Mouse (Mus musculus) myocyte (in vitro differentiated cells): ENCODE measurements around the gene Inka2. TPM values are rescaled to one million over a fixed set of nuclear protein-coding genes. Genes with fewer than 3 reads are reported as not detected.

Experiments used
- H3K27me3 ChIP-seq: one replicate; pipeline ENCODE4 v1.6.1; 2011; ENCODE audit not compliant: control insufficient read depth, insufficient read depth, insufficient read length
- H3K36me3 ChIP-seq: one replicate; pipeline ENCODE4 v1.6.1; 2011; ENCODE audit not compliant: control insufficient read depth, insufficient read depth
- H3K4me2 ChIP-seq: one replicate; pipeline ENCODE4 v1.6.1; 2011; ENCODE audit warnings: low read depth, control low read depth
- H3K4me3 ChIP-seq: one replicate; pipeline ENCODE4 v1.5.1; 2011; ENCODE audit warnings: mild to moderate bottlenecking, control low read depth, moderate library complexity
- H3K79me2 ChIP-seq: one replicate; pipeline ENCODE4 v1.6.1; 2011; ENCODE audit not compliant: control insufficient read depth, insufficient read depth
- H3ac ChIP-seq: one replicate; pipeline ENCODE4 v1.6.1; 2011; ENCODE audit not compliant: control insufficient read depth, insufficient read length
- CEBPB ChIP-seq: IDR thresholded peaks from 2 replicates; pipeline ENCODE4 v1.6.1; 2011; ENCODE audit warnings: mild to moderate bottlenecking, moderate library complexity; ENCODE audit not compliant: poor library complexity, insufficient read depth, severe bottlenecking
- E2F4 ChIP-seq: IDR thresholded peaks from one replicate; pipeline ENCODE4 v1.6.1; 2011; ENCODE audit warnings: mild to moderate bottlenecking, control low read depth, moderate library complexity; ENCODE audit not compliant: insufficient read depth
- MAX ChIP-seq: IDR thresholded peaks from one replicate; pipeline ENCODE4 v1.6.1; 2011; ENCODE audit warnings: low read depth, mild to moderate bottlenecking, control low read depth
- MYOD1 ChIP-seq, 3 experiments: IDR thresholded peaks; one replicate each; pipeline ENCODE4 v1.6.1; 2011; ENCODE audit warnings: control low read depth in 2 of 3, low read depth in 2 of 3, mild to moderate bottlenecking in 2 of 3, moderate library complexity in 1 of 3; ENCODE audit not compliant: insufficient read length in 2 of 3, control insufficient read depth in 1 of 3
- MYOG ChIP-seq, 3 experiments: IDR thresholded peaks; one replicate each; pipeline ENCODE4 v1.6.1; 2011; ENCODE audit warnings: control low read depth in 2 of 3, low read depth in 2 of 3, mild to moderate bottlenecking in 2 of 3; ENCODE audit not compliant: insufficient read length in 2 of 3, control insufficient read depth in 1 of 3, insufficient read depth in 1 of 3
- POLR2A ChIP-seq: IDR thresholded peaks from one replicate; pipeline ENCODE4 v1.6.1; 2011; ENCODE audit warnings: low read depth, mild to moderate bottlenecking, control low read depth, moderate library complexity; ENCODE audit not compliant: insufficient read length
- POLR2AphosphoS2 ChIP-seq: IDR thresholded peaks from one replicate; pipeline ENCODE4 v1.6.1; 2011; ENCODE audit warnings: low read depth, control low read depth; ENCODE audit not compliant: insufficient read length
- REST ChIP-seq: IDR thresholded peaks from one replicate; pipeline ENCODE4 v1.6.1; 2011; ENCODE audit warnings: mild to moderate bottlenecking, control low read depth, moderate library complexity; ENCODE audit not compliant: insufficient read depth, insufficient read length
- SRF ChIP-seq: IDR thresholded peaks from one replicate; pipeline ENCODE4 v1.6.1; 2011; ENCODE audit warnings: low read depth; ENCODE audit not compliant: control insufficient read depth, insufficient read length
- TCF12 ChIP-seq: IDR thresholded peaks from one replicate; pipeline ENCODE4 v1.6.1; 2011; ENCODE audit warnings: mild to moderate bottlenecking, control low read depth; ENCODE audit not compliant: poor library complexity, insufficient read depth, severe bottlenecking
- TCF3 ChIP-seq: IDR thresholded peaks from one replicate; pipeline ENCODE4 v1.6.1; 2011; ENCODE audit warnings: low read depth, control low read depth; ENCODE audit not compliant: insufficient read length
- USF1 ChIP-seq: IDR thresholded peaks from one replicate; pipeline ENCODE4 v1.6.1; 2011; ENCODE audit warnings: low read depth, mild to moderate bottlenecking, control low read depth, moderate library complexity
- polyA plus RNA-seq: library from polyadenylated mRNA; unstranded; fragments of >200 nt; fragmentation: generic; extraction: Trizol; gene quantifications from one replicate; pipeline ENCODE4 v1.2.1, GENCODE M21; 2012; ENCODE audit warnings: missing spikeins

Inka2 gene
- polyA plus RNA-seq, 1 experiment, result 5.1 TPM

- no peak overlapping the region for H3K4me3 ChIP-seq
- no peak overlapping the region for H3K4me2 ChIP-seq
- H3K36me3 ChIP-seq, result no peaks in the 10 kb centered on the region
- H3ac ChIP-seq, result no peak overlapping the region
- no peak for TF ChIP-seq POLR2AphosphoS2
- no peak for TF ChIP-seq MYOD1 (IDR thresholded peaks at IDR 0.05; ENCODE audit: control insufficient read depth in 1 of 3, insufficient read length in 2 of 3, low read depth in 2 of 3)
- no peak for TF ChIP-seq TCF3
- TF ChIP-seq E2F4, result no peak
- no peak for TF ChIP-seq MYOG (IDR thresholded peaks at IDR 0.05; ENCODE audit: control insufficient read depth in 1 of 3, insufficient read depth in 1 of 3, insufficient read length in 2 of 3, low read depth in 2 of 3)
- no peak for TF ChIP-seq REST
- TF ChIP-seq TCF12, result no peak
- TF ChIP-seq SRF, result no peak
- H3K79me2 ChIP-seq, result no peaks in the 10 kb centered on the region
- peaks cover 20% of the 10 kb centered on the region for H3K27me3 ChIP-seq
Observed at GRCm38 (mm10) chr3:105665105-105665765, 39.2 kb upstream of the Inka2 start.

GRCm38 (mm10) chr3:105666996-105667523 lies 37.3 kb upstream of the Inka2 start:
- Histone ChIP-seq H3K79me2 (no peaks in the 10 kb centered on the region), H3K27me3 (peaks cover 20% of the 10 kb centered on the region), H3ac (no peak overlapping the region), H3K4me2 (no peak overlapping the region), H3K36me3 (no peaks in the 10 kb centered on the region), H3K4me3 (no peak overlapping the region)
- TF ChIP-seq MAX (no peak), TCF3 (no peak), TCF12 (no peak), E2F4 (no peak), POLR2A (no peak), SRF (no peak), REST (no peak), CEBPB (no peak), POLR2AphosphoS2 (no peak), MYOG (IDR thresholded peaks at IDR 0.05; ENCODE audit: control insufficient read depth in 1 of 3, insufficient read depth in 1 of 3, insufficient read length in 2 of 3, low read depth in 2 of 3) (no peak), MYOD1 (IDR thresholded peaks at IDR 0.05; ENCODE audit: control insufficient read depth in 1 of 3, insufficient read length in 2 of 3, low read depth in 2 of 3) (no peak), USF1 (no peak)

GRCm38 (mm10) chr3:105668161-105668560 lies 36.2 kb upstream of the Inka2 start:
- no peak overlapping the region for H3K4me3 ChIP-seq
- TF ChIP-seq MYOG (IDR thresholded peaks at IDR 0.05; ENCODE audit: control insufficient read depth in 1 of 3, insufficient read depth in 1 of 3, insufficient read length in 2 of 3, low read depth in 2 of 3) (no peak), MAX (no peak), POLR2AphosphoS2 (no peak), MYOD1 (IDR thresholded peaks at IDR 0.05; ENCODE audit: control insufficient read depth in 1 of 3, insufficient read length in 2 of 3, low read depth in 2 of 3) (no peak), USF1 (no peak), POLR2A (no peak), TCF12 (no peak), CEBPB (no peak), REST (no peak), SRF (no peak), E2F4 (no peak), TCF3 (no peak)

GRCm38 (mm10) chr3:105669776-105670175 lies 34.6 kb upstream of the Inka2 start:
- H3K4me2 ChIP-seq, result no peak overlapping the region
- no peak for TF ChIP-seq MAX
- no peak for TF ChIP-seq E2F4
- TF ChIP-seq MYOD1 (IDR thresholded peaks at IDR 0.05; ENCODE audit: control insufficient read depth in 1 of 3, insufficient read length in 2 of 3, low read depth in 2 of 3), result no peak
- TF ChIP-seq REST, result no peak
- no peak for TF ChIP-seq MYOG (IDR thresholded peaks at IDR 0.05; ENCODE audit: control insufficient read depth in 1 of 3, insufficient read depth in 1 of 3, insufficient read length in 2 of 3, low read depth in 2 of 3)
- no peak for TF ChIP-seq TCF12
- TF ChIP-seq USF1, result no peak
- no peak for TF ChIP-seq POLR2AphosphoS2
- TF ChIP-seq TCF3, result no peak
- no peak for TF ChIP-seq CEBPB
- TF ChIP-seq POLR2A, result no peak
- TF ChIP-seq SRF, result no peak
- no peaks in the 10 kb centered on the region for H3K79me2 ChIP-seq
- no peaks in the 10 kb centered on the region for H3K36me3 ChIP-seq
- H3K27me3 ChIP-seq, result peaks cover 14% of the 10 kb centered on the region
- H3K4me3 ChIP-seq, result no peak overlapping the region
- H3ac ChIP-seq, result no peak overlapping the region

More at GRCm38 (mm10) chr3:105668161-105668560, 36.2 kb upstream of the Inka2 start:
- H3K79me2 ChIP-seq, result no peaks in the 10 kb centered on the region
- H3ac ChIP-seq, result no peak overlapping the region
- H3K27me3 ChIP-seq, result peaks cover 14% of the 10 kb centered on the region
- H3K4me2 ChIP-seq, result no peak overlapping the region
- no peaks in the 10 kb centered on the region for H3K36me3 ChIP-seq
